Mouse (Mus musculus): ENCODE measurements around the gene Slc7a15. TPM values are rescaled to one million over a fixed set of nuclear protein-coding genes. Genes with fewer than 3 reads are reported as not detected.

The Slc7a15 gene
- polyA plus RNA-seq, 1 experiment, result not detected

DNA sequence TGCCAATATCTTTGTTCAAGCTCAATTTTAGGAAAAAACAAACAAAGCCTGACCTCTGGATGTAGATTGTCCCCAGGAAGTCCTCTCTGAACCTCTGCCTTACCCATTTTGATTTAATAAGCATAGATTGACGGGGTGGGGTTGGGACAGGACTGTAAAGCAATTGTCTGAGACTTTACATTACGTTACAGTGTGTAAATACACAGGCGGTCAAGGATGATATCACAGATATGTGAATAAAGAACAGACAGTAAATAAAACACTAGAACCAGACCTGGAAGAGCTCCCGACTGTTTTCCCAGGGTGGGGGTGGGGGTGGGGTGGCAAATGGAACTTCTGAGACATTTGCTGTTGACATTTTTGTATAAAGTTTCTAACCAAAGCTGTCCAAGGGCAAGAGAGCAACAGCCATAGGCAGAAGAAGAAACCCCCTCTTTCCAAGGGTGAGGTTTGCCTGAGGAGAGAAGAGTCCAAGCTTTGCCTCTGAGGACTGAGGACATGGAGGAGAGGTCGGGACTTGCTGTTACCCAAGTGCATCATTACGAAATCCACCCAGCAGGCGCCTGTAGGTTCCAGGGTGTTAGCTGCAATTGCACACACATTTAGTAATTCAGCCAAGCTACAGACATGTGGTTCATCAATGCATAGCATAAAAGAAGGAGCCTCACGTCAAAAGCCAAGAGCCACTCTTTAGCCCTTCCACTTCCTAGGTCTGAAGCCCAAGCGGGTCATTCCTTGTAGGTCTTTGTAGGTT, 91.7 kb downstream of the Slc7a15 start:
- WGBS, result 81% methylated on average over 9 of the region's 9 CpGs
- no peak overlapping the region for H3K27ac ChIP-seq (ENCODE audit: insufficient read depth, low read length)

DNA sequence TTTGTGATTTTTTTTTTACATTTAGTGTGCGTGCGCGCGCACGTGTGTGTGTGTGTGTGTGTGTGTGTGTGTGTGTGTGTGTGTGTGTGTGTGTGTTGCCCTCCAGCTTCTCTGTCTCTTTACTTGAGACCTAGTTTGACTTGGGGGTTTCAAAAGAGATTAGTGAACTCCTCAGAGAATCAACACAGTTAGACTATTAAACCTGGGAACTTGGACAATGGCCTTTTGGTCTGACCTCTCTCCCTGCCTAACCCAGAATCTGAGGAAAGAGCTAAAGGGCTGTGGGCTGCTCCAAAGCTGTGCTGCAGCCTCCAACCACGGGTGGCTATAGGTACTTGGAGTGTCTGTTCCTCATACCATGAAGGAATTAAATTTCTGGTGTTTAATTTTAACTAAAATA, 94.7 kb downstream of the Slc7a15 start:
- WGBS, result 82% methylated on average over 6 of the region's 6 CpGs
- Histone ChIP-seq H3K27ac (ENCODE audit: insufficient read depth, low read length) (no peak overlapping the region), H3K4me3 (ENCODE audit: extremely low read depth, insufficient read depth, insufficient read length) (no peak overlapping the region), H3K4me1 (ENCODE audit: control insufficient read depth, insufficient read depth, insufficient read length) (no peaks in the 10 kb centered on the region; the same call in 1 of the 2 replicates), H3K27me3 (ENCODE audit: control insufficient read depth, insufficient read depth, low read length) (no peaks in the 10 kb centered on the region), H3K36me3 (ENCODE audit: control insufficient read depth, insufficient read depth, low read length) (no peaks in the 10 kb centered on the region)
- no peak for DNase-seq (ENCODE audit: low read depth in 1 of 2, low spot score in 2 of 2)
- TF ChIP-seq POLR2A (IDR thresholded peaks at IDR 0.05; ENCODE audit: low read depth, low read length) (no peak), CTCF (IDR thresholded peaks at IDR 0.05; ENCODE audit: extremely low read depth, insufficient read depth, insufficient read length, insufficient replicate concordance) (no peak)

More for the DNA sequence above, 91.7 kb downstream of the Slc7a15 start:
- TF ChIP-seq POLR2A (IDR thresholded peaks at IDR 0.05; ENCODE audit: low read depth, low read length), result no peak
- no peak for TF ChIP-seq CTCF (IDR thresholded peaks at IDR 0.05; ENCODE audit: extremely low read depth, insufficient read depth, insufficient read length, insufficient replicate concordance)
- no peak for DNase-seq (ENCODE audit: low read depth in 1 of 2, low spot score in 2 of 2)
- no peaks in the 10 kb centered on the region for H3K36me3 ChIP-seq (ENCODE audit: control insufficient read depth, insufficient read depth, low read length)
- H3K27me3 ChIP-seq (ENCODE audit: control insufficient read depth, insufficient read depth, low read length), result no peaks in the 10 kb centered on the region
- no peaks in the 10 kb centered on the region for H3K4me1 ChIP-seq (ENCODE audit: control insufficient read depth, insufficient read depth, insufficient read length)
- no peak overlapping the region for H3K4me3 ChIP-seq (ENCODE audit: extremely low read depth, insufficient read depth, insufficient read length)

DNA sequence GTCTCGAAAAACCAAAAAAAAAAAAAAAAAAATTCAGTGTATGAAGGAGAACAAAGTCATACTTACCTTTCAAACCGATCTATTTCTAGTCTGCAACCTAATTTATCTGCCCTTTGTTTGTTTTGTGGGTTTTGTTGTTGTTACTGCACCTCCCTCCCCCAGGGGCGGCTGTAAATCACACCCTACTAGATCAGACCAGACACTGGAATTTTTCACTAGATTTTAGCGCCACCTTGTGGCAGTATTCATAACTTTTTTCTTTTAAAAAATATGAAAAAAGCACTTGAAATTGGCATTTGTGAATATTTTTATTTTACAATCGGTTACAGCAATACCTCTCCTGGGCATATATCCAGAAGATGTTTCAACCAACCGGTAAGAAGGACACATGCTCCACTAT, 96.3 kb downstream of the Slc7a15 start:
- no peak overlapping the region for H3K27ac ChIP-seq (ENCODE audit: insufficient read depth, low read length)
- H3K36me3 ChIP-seq (ENCODE audit: control insufficient read depth, insufficient read depth, low read length), result no peaks in the 10 kb centered on the region
- peaks cover 4% of the 10 kb centered on the region; the same call in 1 of the 2 replicates for H3K4me1 ChIP-seq (ENCODE audit: control insufficient read depth, insufficient read depth, insufficient read length)
- 9% methylated on average over 6 of the region's 6 CpGs for WGBS
- DNase-seq (ENCODE audit: low read depth in 1 of 2, low spot score in 2 of 2), result peak in 1 of 2 experiments; percentile 65
- H3K27me3 ChIP-seq (ENCODE audit: control insufficient read depth, insufficient read depth, low read length), result no peaks in the 10 kb centered on the region
- peak; percentile 15; the same call in 1 of the 2 replicates for TF ChIP-seq CTCF (IDR thresholded peaks at IDR 0.05; ENCODE audit: extremely low read depth, insufficient read depth, insufficient read length, insufficient replicate concordance)
- TF ChIP-seq POLR2A (IDR thresholded peaks at IDR 0.05; ENCODE audit: low read depth, low read length), result no peak
- H3K4me3 ChIP-seq (ENCODE audit: extremely low read depth, insufficient read depth, insufficient read length), result no peak overlapping the region

DNA sequence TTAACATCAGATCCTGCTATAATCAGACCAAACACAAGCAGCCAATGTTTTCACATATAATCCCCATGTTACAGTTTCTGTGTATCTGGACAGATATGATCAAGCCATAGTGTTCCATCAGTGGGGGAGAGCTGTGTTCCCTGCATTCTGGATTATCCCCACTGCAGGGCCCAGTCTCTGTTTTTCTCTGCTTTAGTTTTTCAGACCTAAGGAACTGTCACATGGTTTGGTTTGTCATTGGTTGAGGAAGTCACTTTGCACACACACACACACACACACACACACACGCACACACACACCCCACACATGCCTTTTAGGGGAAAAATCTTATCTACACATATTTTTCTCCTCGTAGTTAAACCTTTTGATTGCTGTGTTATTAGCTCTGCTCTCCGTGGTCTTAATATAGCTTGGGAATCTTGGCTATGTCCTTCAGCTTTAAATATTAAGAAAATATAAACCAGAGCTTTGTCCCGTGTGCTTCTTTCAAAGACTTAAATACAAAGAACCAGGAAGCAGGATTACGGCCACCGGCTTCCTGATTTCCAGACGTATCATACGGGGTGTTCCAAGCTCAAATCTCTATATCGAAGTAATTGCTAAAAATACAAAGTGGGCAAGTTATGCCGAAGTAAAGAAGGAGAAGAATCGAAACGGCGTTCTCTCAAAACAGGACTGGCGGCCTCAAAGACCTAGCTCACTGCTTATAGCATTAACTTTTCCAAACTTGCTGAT, 97.1 kb downstream of the Slc7a15 start:
- TF ChIP-seq POLR2A (IDR thresholded peaks at IDR 0.05; ENCODE audit: low read depth, low read length) (no peak), CTCF (IDR thresholded peaks at IDR 0.05; ENCODE audit: extremely low read depth, insufficient read depth, insufficient read length, insufficient replicate concordance) (no peak)
- Histone ChIP-seq H3K27ac (ENCODE audit: insufficient read depth, low read length) (no peak overlapping the region), H3K4me1 (ENCODE audit: control insufficient read depth, insufficient read depth, insufficient read length) (peaks cover 4% of the 10 kb centered on the region; the same call in 1 of the 2 replicates), H3K27me3 (ENCODE audit: control insufficient read depth, insufficient read depth, low read length) (no peaks in the 10 kb centered on the region), H3K4me3 (ENCODE audit: extremely low read depth, insufficient read depth, insufficient read length) (no peak overlapping the region), H3K36me3 (ENCODE audit: control insufficient read depth, insufficient read depth, low read length) (no peaks in the 10 kb centered on the region)
- DNase-seq (ENCODE audit: low read depth in 1 of 2, low spot score in 2 of 2), result no peak
- 72% methylated on average over 14 of the region's 14 CpGs for WGBS

DNA sequence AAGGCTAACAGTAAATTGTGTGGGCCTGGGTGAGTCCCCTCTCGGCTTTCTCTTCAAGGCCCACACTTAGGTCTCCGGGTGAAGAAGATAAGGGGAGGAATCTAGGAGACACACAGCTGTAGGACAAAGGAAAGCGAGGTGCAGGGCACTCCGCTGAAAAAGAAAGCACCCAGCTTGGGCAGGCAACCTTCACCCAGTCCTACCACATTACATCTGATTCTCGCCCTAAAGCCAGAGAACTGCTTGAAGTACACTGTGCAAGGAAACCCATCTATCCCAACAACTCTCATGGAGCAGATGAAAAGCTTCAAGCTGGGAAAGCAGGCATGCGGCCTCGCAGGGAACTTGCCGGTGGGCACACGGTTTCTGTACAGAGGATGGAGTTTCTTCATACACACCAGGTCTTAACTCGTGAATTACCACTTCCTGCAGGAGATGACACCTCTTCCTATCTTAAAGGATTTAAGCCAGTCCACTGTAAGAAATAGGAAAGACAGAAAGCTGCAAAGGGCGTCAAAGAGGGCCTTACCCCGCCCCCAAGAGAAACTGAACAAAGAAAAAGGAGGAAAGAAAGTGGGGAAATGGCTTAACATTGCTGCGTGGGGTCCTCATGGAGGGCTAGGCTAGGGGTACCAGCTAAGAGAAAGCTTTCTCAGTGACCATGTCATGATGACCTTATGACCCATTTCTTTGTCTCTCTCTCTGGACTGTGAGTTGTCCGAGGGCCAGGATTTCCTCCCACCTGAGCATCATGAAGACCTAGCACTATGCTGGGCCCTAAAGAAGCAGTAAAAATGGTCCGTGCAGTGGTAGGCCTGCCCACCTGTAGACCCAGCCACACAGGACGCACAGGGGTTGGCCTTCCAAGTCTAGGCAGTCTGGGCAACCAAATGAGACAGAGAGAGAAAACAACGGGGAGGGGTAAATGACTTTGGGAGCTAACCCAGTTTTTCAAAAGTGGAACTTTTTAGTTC, 98.0 kb downstream of the Slc7a15 start:
- Histone ChIP-seq H3K4me1 (ENCODE audit: control insufficient read depth, insufficient read depth, insufficient read length) (peaks cover 4% of the 10 kb centered on the region; the same call in 1 of the 2 replicates), H3K4me3 (ENCODE audit: extremely low read depth, insufficient read depth, insufficient read length) (peak overlapping the region; percentile 80; the same call in 1 of the 2 replicates), H3K27ac (ENCODE audit: insufficient read depth, low read length) (peak overlapping the region; percentile 94), H3K27me3 (ENCODE audit: control insufficient read depth, insufficient read depth, low read length) (no peaks in the 10 kb centered on the region), H3K36me3 (ENCODE audit: control insufficient read depth, insufficient read depth, low read length) (no peaks in the 10 kb centered on the region)
- TF ChIP-seq POLR2A (IDR thresholded peaks at IDR 0.05; ENCODE audit: low read depth, low read length) (no peak), CTCF (IDR thresholded peaks at IDR 0.05; ENCODE audit: extremely low read depth, insufficient read depth, insufficient read length, insufficient replicate concordance) (no peak)
- 38% methylated on average over 17 of the region's 17 CpGs for WGBS
- no peak for DNase-seq (ENCODE audit: low read depth in 1 of 2, low spot score in 2 of 2)

All from spleen, adult 2 months (tissue).